Mouse (Mus musculus): ENCODE results near the gene Naga. TPM values are rescaled to one million over a fixed set of nuclear protein-coding genes. Genes with fewer than 3 reads are reported as not detected.
"Not testable (repeated sequence)": the region's sequence is repeated elsewhere in the genome, so short reads cannot be mapped to it uniquely, and the experiment has no call there.

The Naga gene
- total and polyA plus RNA-seq, 3 experiments, result 22.6 to 54.3 (median 27.0) TPM

DNA sequence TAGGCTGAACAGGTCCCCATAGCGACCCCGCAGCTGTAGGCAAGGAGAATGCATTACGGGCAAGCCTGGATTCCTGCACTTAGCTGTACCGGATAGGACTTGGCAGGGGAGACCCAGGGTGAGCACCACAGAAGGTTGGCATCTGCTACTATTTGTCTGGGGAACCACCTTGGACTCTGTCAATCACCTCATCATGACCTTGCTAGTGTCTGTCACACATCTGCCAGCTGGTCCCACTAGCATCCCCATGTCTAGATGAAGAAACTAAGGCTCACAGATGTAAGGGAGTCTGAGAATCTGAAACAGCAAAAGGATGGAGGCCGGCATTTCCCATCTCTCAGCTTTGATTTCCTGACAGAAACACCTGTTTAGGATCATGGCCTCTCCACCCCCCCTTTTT lies 35.7 kb upstream of the Naga start:
- Histone ChIP-seq H3K27ac (no peak overlapping the region), H3K36me3 (ENCODE audit: control insufficient read depth, insufficient read depth, low read length) (peaks cover 3% of the 10 kb centered on the region), H3K4me3 (no peak overlapping the region), H3K79me2 (replicated peaks; ENCODE audit: control insufficient read depth, insufficient read depth, low read length) (no peaks in the 10 kb centered on the region), H3K9ac (ENCODE audit: low read depth, low read length) (no peak overlapping the region), H3K27me3 (ENCODE audit: control insufficient read depth, insufficient read depth, low read length) (no peaks in the 10 kb centered on the region), H3K4me1 (ENCODE audit: control insufficient read depth, insufficient read depth, low read length) (peaks cover 17% of the 10 kb centered on the region)
- TF ChIP-seq POLR2A (IDR thresholded peaks at IDR 0.05; ENCODE audit: insufficient read depth, low read depth, low read length), result no peak
- TF ChIP-seq EP300 (IDR thresholded peaks at IDR 0.05; ENCODE audit: insufficient read depth, low read depth, low read length), result no peak
- intact Hi-C loops (cut with DNase I), result no loop called here
- DNase-seq, result no peak
- WGBS, result 91% methylated on average over 5 of the region's 5 CpGs

DNA sequence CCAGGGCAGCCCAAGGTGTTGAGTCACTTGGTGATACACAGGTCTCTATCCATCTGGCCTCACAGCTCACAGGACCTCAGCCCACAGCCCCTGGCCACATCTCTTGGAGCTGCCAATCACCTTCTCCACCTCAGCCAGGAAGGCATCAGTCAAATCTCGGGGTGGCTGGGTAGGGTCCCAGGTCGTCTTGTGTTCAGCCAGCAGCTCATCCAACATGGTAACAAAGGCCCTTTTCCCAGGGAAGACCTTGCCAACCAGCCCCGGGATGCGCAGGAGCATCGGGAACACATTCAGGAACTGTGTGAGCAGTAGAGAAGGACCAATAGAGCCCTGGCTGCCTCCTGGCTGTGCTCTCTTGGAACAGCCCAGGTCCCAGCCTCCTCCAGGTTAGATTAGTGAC lies 34.3 kb upstream of the Naga start:
- intact Hi-C loops (cut with DNase I), result no loop called here
- Histone ChIP-seq H3K27ac (no peak overlapping the region), H3K4me1 (ENCODE audit: control insufficient read depth, insufficient read depth, low read length) (peaks cover 15% of the 10 kb centered on the region), H3K4me3 (no peak overlapping the region), H3K27me3 (ENCODE audit: control insufficient read depth, insufficient read depth, low read length) (no peaks in the 10 kb centered on the region), H3K36me3 (ENCODE audit: control insufficient read depth, insufficient read depth, low read length) (peaks cover 6% of the 10 kb centered on the region), H3K9ac (ENCODE audit: low read depth, low read length) (no peak overlapping the region), H3K79me2 (replicated peaks; ENCODE audit: control insufficient read depth, insufficient read depth, low read length) (no peaks in the 10 kb centered on the region)
- WGBS, result 84% methylated on average over 5 of the region's 5 CpGs
- TF ChIP-seq EP300 (IDR thresholded peaks at IDR 0.05; ENCODE audit: insufficient read depth, low read depth, low read length) (no peak), POLR2A (IDR thresholded peaks at IDR 0.05; ENCODE audit: insufficient read depth, low read depth, low read length) (no peak), CTCF (IDR thresholded peaks at IDR 0.05) (no peak)
- DNase-seq, result no peak

DNA sequence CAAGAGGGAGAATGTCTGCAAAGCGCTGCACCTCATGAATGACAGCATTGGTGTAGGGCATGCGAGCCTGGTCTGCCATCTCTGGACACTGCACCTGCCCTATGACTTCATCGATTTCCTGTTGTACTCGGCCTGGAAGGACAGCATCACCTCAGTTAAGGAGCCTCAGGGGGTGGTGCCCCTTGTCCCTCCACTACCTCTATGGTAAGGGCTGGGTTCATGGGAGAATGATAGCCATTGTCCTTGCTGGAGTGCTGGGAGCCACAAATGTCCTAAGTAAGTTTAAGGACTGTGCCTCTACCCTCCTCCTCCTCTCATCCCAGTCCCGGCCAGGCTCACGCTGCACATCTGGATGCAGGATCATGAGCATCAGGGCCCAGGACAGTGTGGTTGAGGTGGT lies 33.7 kb upstream of the Naga start:
- Histone ChIP-seq H3K9ac (ENCODE audit: low read depth, low read length) (no peak overlapping the region), H3K4me3 (no peak overlapping the region), H3K4me1 (ENCODE audit: control insufficient read depth, insufficient read depth, low read length) (peaks cover 13% of the 10 kb centered on the region), H3K27me3 (ENCODE audit: control insufficient read depth, insufficient read depth, low read length) (no peaks in the 10 kb centered on the region), H3K36me3 (ENCODE audit: control insufficient read depth, insufficient read depth, low read length) (peaks cover 7% of the 10 kb centered on the region), H3K79me2 (replicated peaks; ENCODE audit: control insufficient read depth, insufficient read depth, low read length) (no peaks in the 10 kb centered on the region), H3K27ac (no peak overlapping the region)
- TF ChIP-seq EP300 (IDR thresholded peaks at IDR 0.05; ENCODE audit: insufficient read depth, low read depth, low read length) (no peak), POLR2A (IDR thresholded peaks at IDR 0.05; ENCODE audit: insufficient read depth, low read depth, low read length) (no peak)
- intact Hi-C loops (cut with DNase I), result no loop called here
- no peak for DNase-seq
- WGBS, result 75% methylated on average over 6 of the region's 6 CpGs

DNA sequence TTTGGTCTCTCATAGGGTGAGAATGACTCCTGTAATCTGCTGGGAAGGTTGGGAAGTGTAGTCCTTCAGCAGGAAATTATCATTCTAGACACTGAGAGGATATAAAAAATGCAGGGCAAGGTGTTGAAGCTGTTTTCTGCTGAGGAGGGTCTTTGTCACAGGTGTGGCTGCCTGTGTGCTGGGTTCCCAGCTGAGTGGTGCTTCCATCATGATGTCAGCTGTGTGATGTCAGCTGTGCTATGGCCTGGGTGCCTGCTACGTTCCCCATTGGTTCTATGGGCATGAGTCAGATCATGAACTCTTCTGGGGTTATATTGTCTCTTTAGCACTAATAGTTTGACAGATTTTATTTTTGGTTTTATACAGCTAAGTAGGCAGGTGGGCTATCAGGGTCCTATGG lies 30.1 kb upstream of the Naga start:
- intact Hi-C loops (cut with DNase I), result no loop called here
- Histone ChIP-seq H3K79me2 (replicated peaks; ENCODE audit: control insufficient read depth, insufficient read depth, low read length) (no peaks in the 10 kb centered on the region), H3K27me3 (ENCODE audit: control insufficient read depth, insufficient read depth, low read length) (no peaks in the 10 kb centered on the region), H3K27ac (no peak overlapping the region), H3K9ac (ENCODE audit: low read depth, low read length) (no peak overlapping the region), H3K4me1 (ENCODE audit: control insufficient read depth, insufficient read depth, low read length) (peaks cover 3% of the 10 kb centered on the region; the same call in 1 of the 2 replicates), H3K36me3 (ENCODE audit: control insufficient read depth, insufficient read depth, low read length) (peaks cover 4% of the 10 kb centered on the region), H3K4me3 (no peak overlapping the region)
- WGBS, result 71% methylated on average over 1 of the region's 1 CpGs
- no peak for DNase-seq
- TF ChIP-seq EP300 (IDR thresholded peaks at IDR 0.05; ENCODE audit: insufficient read depth, low read depth, low read length) (no peak), POLR2A (IDR thresholded peaks at IDR 0.05; ENCODE audit: insufficient read depth, low read depth, low read length) (no peak), CTCF (IDR thresholded peaks at IDR 0.05) (no peak)

DNA sequence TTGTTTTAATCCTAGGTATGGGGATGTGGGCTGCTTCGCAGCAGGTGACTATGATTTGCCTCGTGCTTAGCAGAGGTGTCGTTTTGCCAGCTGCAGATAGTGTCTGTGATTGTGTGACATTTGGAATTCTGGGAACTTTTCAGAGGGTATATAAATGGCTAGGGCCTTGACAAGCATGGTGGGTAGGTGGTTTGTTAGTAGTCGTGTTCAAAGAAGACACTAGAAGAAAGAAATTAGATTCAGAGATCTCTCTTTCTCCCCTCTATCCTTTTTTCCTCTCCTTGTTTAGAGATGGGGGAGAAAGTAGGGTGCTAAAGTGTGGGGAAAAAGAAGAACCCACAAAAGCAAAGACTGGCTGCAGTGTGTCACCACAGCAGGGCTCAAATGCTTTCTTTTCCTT lies 29.4 kb upstream of the Naga start:
- Histone ChIP-seq H3K4me3 (no peak overlapping the region), H3K9ac (ENCODE audit: low read depth, low read length) (no peak overlapping the region), H3K79me2 (replicated peaks; ENCODE audit: control insufficient read depth, insufficient read depth, low read length) (no peaks in the 10 kb centered on the region), H3K4me1 (ENCODE audit: control insufficient read depth, insufficient read depth, low read length) (peaks cover 3% of the 10 kb centered on the region; the same call in 1 of the 2 replicates), H3K36me3 (ENCODE audit: control insufficient read depth, insufficient read depth, low read length) (peaks cover 4% of the 10 kb centered on the region), H3K27me3 (ENCODE audit: control insufficient read depth, insufficient read depth, low read length) (no peaks in the 10 kb centered on the region), H3K27ac (no peak overlapping the region)
- 89% methylated on average over 4 of the region's 4 CpGs for WGBS
- intact Hi-C loops (cut with DNase I), result no loop called here
- peak in 1 of 2 experiments; percentile 0 for DNase-seq
- TF ChIP-seq EP300 (IDR thresholded peaks at IDR 0.05; ENCODE audit: insufficient read depth, low read depth, low read length) (no peak), CTCF (IDR thresholded peaks at IDR 0.05) (no peak), POLR2A (IDR thresholded peaks at IDR 0.05; ENCODE audit: insufficient read depth, low read depth, low read length) (no peak)

DNA sequence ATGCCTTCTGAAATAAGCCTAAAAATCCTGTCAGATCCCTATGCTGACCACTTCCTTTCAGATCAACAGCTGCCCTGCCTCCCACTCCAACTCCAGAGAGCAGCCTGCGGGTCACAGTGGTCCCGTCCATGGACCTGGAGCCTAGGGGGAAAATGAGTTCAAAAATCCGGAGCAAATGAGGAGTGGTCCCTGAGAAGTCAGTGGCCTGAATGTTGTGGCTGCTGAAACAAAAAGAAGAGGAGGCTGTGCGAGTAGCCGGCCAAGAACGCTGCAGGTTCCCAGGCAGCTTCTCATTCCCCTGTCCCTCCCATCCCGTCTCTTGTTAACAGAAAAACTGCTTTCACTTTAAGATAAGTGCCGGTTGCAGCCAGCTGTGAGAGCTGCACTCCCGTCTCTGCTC lies 25.8 kb upstream of the Naga start:
- H3K4me1 ChIP-seq (ENCODE audit: control insufficient read depth, insufficient read depth, low read length); H3K4me3 ChIP-seq; intact Hi-C loops (cut with DNase I); H3K36me3 ChIP-seq (ENCODE audit: control insufficient read depth, insufficient read depth, low read length); H3K27me3 ChIP-seq (ENCODE audit: control insufficient read depth, insufficient read depth, low read length); H3K79me2 ChIP-seq (replicated peaks; ENCODE audit: control insufficient read depth, insufficient read depth, low read length): not testable (repeated sequence)
- Histone ChIP-seq H3K9ac (ENCODE audit: low read depth, low read length) (peak overlapping the region; percentile 50; the same call in 1 of the 2 replicates), H3K27ac (peak overlapping the region; percentile 59)
- WGBS, result 12% methylated on average over 5 of the region's 9 CpGs
- DNase-seq, result peak in 1 of 2 experiments; percentile 44

DNA sequence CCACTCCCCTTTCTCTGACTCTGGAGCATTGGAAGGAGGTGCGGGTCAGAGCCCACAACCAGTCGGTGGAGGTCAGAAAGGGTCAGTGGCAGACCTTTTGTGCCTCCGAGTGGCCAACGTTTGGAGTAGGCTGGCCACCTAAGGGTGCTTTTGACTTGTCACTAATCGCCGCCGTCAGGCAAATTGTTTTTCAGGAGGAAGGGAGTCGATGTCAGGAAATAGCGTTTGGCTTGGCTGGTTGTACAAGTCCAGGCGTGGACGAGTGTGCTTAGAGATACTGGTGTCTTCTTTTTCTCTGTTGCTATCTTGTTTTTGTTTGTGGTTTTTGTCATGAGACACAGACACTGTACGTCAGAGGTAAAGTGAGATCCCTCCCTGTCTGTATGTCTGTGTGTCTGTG lies 25.1 kb upstream of the Naga start:
- H3K4me1 ChIP-seq (ENCODE audit: control insufficient read depth, insufficient read depth, low read length); H3K27ac ChIP-seq; H3K27me3 ChIP-seq (ENCODE audit: control insufficient read depth, insufficient read depth, low read length); H3K9ac ChIP-seq (ENCODE audit: low read depth, low read length); H3K36me3 ChIP-seq (ENCODE audit: control insufficient read depth, insufficient read depth, low read length); H3K79me2 ChIP-seq (replicated peaks; ENCODE audit: control insufficient read depth, insufficient read depth, low read length); H3K4me3 ChIP-seq; intact Hi-C loops (cut with DNase I): not testable (repeated sequence)
- DNase-seq, result peak in 1 of 2 experiments; percentile 12
- WGBS, result 42% methylated on average over 9 of the region's 12 CpGs
